Mouse (Mus musculus): ENCODE results near the gene Arid1b. TPM values are rescaled to one million over a fixed set of nuclear protein-coding genes. Genes with fewer than 3 reads are reported as not detected.

Gene Arid1b
- polyA plus RNA-seq, 1 experiment from 2014 or later: 12.4 TPM

DNA sequence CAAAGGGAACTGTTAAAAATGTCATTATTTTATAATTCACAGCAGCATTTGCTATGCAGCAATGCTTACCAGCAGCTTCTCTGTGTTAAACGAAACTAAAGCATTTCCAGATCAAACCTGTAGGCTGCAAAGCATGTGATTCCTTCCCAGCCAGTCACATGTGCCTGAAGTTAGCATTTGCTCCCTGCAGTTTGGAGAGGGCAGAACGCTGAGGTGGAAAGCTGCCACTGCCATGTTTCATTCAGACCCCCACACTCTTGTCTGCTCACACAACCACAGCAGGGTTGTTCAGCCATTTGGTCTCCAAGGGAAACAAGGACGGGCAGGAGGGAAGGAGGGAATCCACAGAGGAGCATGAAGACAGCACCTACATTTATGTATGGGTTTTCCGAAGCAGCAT lies 73.1 kb downstream of the Arid1b start:
- H3K9ac ChIP-seq (ENCODE audit: low read depth, low read length): no peak overlapping the region
- no peaks in the 10 kb centered on the region for H3K27me3 ChIP-seq (replicated peaks; ENCODE audit: control insufficient read depth, insufficient read depth, low read length)
- H3K36me3 ChIP-seq (ENCODE audit: control insufficient read depth, insufficient read depth, low read length): 0 out of 2 replicates have a peak, but pooled peaks cover 8% of the 10 kb centered on the region
- DNase-seq (ENCODE audit: low spot score) (no peak), ATAC-seq (ENCODE audit: low read depth) (no peak)
- no peak overlapping the region for H3K4me2 ChIP-seq (ENCODE audit: low read depth, low read length)
- H3K27ac ChIP-seq (replicated peaks; ENCODE audit: low read depth, low read length): no peak overlapping the region
- WGBS: 45% methylated on average over 4 of the region's 4 CpGs
- no peaks in the 10 kb centered on the region for H3K9me3 ChIP-seq (ENCODE audit: control insufficient read depth, low read length)
- peaks cover 13% of the 10 kb centered on the region; the same call in 1 of the 2 replicates for H3K4me1 ChIP-seq (ENCODE audit: control insufficient read depth, insufficient read depth, low read length)
- H3K4me3 ChIP-seq (ENCODE audit: low read depth, low read length): no peak overlapping the region

DNA sequence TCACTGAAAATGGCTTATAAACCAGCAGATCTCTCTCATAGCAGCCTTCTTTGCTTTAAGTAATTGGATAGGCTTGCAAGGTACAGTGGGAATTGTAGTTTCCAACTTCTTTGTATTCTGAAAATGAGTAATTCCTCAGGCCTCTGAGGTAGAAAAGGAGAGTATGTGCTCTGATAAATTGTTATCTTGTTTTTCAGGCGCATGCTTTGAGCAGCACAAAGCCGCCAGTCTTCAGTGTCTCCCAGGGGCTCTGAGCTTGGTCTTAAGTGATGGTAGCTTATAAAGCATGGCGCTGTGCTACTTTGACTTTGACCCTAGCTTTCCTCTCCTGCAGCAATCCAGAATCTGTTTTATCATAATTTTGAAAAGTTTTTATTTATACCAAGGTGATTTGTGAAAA lies 76.3 kb downstream of the Arid1b start:
- 88% methylated on average over 3 of the region's 3 CpGs for WGBS
- DNase-seq (ENCODE audit: low spot score): no peak
- H3K4me2 ChIP-seq (ENCODE audit: low read depth, low read length): no peak overlapping the region
- no peak overlapping the region for H3K27ac ChIP-seq (replicated peaks; ENCODE audit: low read depth, low read length)
- no peak overlapping the region for H3K9ac ChIP-seq (ENCODE audit: low read depth, low read length)
- H3K9me3 ChIP-seq (ENCODE audit: control insufficient read depth, low read length): no peaks in the 10 kb centered on the region
- no peaks in the 10 kb centered on the region for H3K27me3 ChIP-seq (replicated peaks; ENCODE audit: control insufficient read depth, insufficient read depth, low read length)
- H3K4me3 ChIP-seq (ENCODE audit: low read depth, low read length): no peak overlapping the region
- no peak for ATAC-seq (ENCODE audit: low read depth)
- H3K36me3 ChIP-seq (ENCODE audit: control insufficient read depth, insufficient read depth, low read length): 0 out of 2 replicates have a peak, but pooled peaks cover 8% of the 10 kb centered on the region
- H3K4me1 ChIP-seq (ENCODE audit: control insufficient read depth, insufficient read depth, low read length): peaks cover 11% of the 10 kb centered on the region; the same call in 1 of the 2 replicates

DNA sequence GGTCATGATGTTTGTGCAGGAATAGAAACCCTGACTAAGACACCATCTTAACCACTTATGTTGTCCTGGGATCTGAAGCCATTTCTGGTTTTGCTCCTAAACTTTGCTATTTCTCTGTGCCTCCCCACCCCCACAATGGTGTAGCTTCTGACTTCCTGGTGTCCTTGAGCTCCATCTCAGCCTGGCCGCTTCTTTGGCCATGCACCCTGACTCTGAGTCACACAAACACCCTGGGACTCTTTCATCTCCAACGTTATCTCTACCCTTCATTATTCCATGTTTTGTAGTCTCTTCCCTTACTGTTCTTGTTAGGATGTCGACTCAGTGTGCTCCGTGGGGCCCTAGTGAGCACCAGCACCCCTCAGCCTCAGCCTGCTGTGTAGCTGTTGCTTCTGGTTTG lies 78.4 kb downstream of the Arid1b start:
- 0 out of 2 replicates have a peak, but pooled peaks cover 8% of the 10 kb centered on the region for H3K36me3 ChIP-seq (ENCODE audit: control insufficient read depth, insufficient read depth, low read length)
- H3K9me3 ChIP-seq (ENCODE audit: control insufficient read depth, low read length): no peaks in the 10 kb centered on the region
- ATAC-seq (ENCODE audit: low read depth): no peak
- WGBS: 81% methylated on average over 4 of the region's 4 CpGs
- H3K27ac ChIP-seq (replicated peaks; ENCODE audit: low read depth, low read length): no peak overlapping the region
- no peak overlapping the region for H3K4me3 ChIP-seq (ENCODE audit: low read depth, low read length)
- H3K9ac ChIP-seq (ENCODE audit: low read depth, low read length): no peak overlapping the region
- H3K4me1 ChIP-seq (ENCODE audit: control insufficient read depth, insufficient read depth, low read length): peaks cover 8% of the 10 kb centered on the region; the same call in 1 of the 2 replicates
- no peaks in the 10 kb centered on the region for H3K27me3 ChIP-seq (replicated peaks; ENCODE audit: control insufficient read depth, insufficient read depth, low read length)
- no peak for DNase-seq (ENCODE audit: low spot score)
- H3K4me2 ChIP-seq (ENCODE audit: low read depth, low read length): no peak overlapping the region

DNA sequence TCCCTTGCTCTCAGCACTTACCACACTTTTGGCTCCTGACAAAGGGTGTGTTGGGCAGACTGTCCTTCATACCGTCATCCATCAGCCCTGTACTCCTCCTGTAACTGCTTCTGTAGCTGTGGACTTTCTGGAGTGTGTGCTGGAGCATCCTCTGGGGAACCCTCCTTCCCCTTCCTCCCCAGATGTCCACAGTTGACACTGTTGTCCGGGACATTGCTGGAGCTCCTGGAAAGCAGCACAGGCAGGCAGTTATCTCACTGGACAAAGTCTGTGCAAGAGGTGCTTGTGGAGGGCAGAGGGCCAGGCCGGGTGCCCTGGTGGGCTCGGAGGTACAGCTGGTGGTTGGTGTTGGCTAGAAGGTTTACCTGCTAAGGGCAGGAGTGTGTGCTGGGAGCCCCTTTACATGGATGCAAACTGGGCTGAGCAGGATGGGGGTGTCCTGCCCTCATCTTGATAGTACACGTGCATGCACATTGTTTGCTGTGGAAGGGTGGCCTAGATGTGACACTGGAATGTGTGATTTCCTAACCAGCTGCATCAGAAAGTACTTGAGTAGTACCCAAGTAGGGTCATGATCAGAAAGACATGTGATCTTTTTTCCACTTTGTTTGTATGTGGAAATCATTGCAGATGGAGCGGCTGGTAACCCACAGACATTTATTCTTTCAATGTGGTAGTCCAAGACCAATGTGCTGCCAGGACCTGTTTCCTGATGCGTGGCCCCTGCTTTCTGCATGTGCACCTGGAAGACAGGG lies 80.8 kb downstream of the Arid1b start:
- ATAC-seq (ENCODE audit: low read depth): no peak
- H3K4me2 ChIP-seq (ENCODE audit: low read depth, low read length): no peak overlapping the region

DNA sequence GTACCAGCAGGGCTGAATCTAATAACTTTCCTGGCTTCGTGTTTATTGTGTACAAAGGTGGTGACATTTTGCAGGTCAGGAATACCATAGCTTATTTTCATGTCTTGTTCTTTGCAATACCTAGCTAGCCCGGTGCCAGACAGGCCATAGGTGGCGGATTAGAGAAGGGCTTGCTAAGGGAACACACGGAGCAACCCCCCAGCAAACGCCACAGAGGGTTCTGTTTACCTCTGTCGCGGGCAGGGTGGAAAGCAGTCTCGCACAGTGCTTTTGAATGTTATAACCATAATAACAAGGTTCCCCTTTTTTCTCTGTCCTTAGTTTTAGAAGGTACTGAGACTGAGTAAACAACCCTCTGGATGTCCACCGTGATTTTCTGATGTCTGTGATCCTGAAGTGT lies 83.9 kb downstream of the Arid1b start:
- H3K4me3 ChIP-seq (ENCODE audit: low read depth, low read length): no peak overlapping the region
- H3K4me1 ChIP-seq (ENCODE audit: control insufficient read depth, insufficient read depth, low read length): peaks cover 17% of the 10 kb centered on the region; the same call in 1 of the 2 replicates
- no peak overlapping the region for H3K4me2 ChIP-seq (ENCODE audit: low read depth, low read length)
- WGBS: 69% methylated on average over 9 of the region's 9 CpGs
- no peak overlapping the region for H3K9ac ChIP-seq (ENCODE audit: low read depth, low read length)
- ATAC-seq (ENCODE audit: low read depth): no peak
- no peak overlapping the region for H3K27ac ChIP-seq (replicated peaks; ENCODE audit: low read depth, low read length)
- H3K27me3 ChIP-seq (replicated peaks; ENCODE audit: control insufficient read depth, insufficient read depth, low read length): no peaks in the 10 kb centered on the region
- DNase-seq (ENCODE audit: low spot score): no peak
- H3K36me3 ChIP-seq (ENCODE audit: control insufficient read depth, insufficient read depth, low read length): no peaks in the 10 kb centered on the region
- no peaks in the 10 kb centered on the region for H3K9me3 ChIP-seq (ENCODE audit: control insufficient read depth, low read length)

More for the DNA sequence above, 80.8 kb downstream of the Arid1b start:
- DNase-seq (ENCODE audit: low spot score): no peak
- H3K9me3 ChIP-seq (ENCODE audit: control insufficient read depth, low read length): no peaks in the 10 kb centered on the region
- H3K27ac ChIP-seq (replicated peaks; ENCODE audit: low read depth, low read length): no peak overlapping the region
- H3K4me3 ChIP-seq (ENCODE audit: low read depth, low read length): no peak overlapping the region
- no peaks in the 10 kb centered on the region for H3K27me3 ChIP-seq (replicated peaks; ENCODE audit: control insufficient read depth, insufficient read depth, low read length)
- no peak overlapping the region for H3K9ac ChIP-seq (ENCODE audit: low read depth, low read length)
- H3K36me3 ChIP-seq (ENCODE audit: control insufficient read depth, insufficient read depth, low read length): 0 out of 2 replicates have a peak, but pooled peaks cover 8% of the 10 kb centered on the region
- H3K4me1 ChIP-seq (ENCODE audit: control insufficient read depth, insufficient read depth, low read length): 0 out of 2 replicates have a peak, but pooled peaks cover 3% of the 10 kb centered on the region
- 75% methylated on average over 7 of the region's 7 CpGs for WGBS

DNA sequence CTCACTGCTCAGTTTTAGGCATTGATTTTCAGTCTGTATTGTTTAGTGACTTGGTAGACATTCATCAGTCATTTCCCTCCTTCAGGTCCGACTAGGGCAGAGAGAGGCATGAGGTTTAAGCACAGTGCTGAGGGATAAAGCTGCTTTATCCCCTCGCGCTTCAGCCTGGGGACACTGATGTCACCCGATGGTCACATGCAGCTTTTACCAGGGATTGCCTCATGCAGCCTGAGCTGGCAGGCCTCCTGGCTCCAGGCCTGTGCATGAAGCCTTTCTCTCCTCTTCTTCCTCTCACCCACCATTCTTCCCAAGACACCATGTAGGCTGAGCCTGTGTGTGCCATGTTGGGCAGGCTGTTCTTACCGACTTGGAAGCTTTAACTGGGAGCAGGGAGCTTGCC lies 84.4 kb downstream of the Arid1b start:
- no peak for DNase-seq (ENCODE audit: low spot score)
- Histone ChIP-seq H3K4me1 (ENCODE audit: control insufficient read depth, insufficient read depth, low read length) (peaks cover 18% of the 10 kb centered on the region; the same call in 1 of the 2 replicates), H3K4me2 (ENCODE audit: low read depth, low read length) (no peak overlapping the region), H3K27me3 (replicated peaks; ENCODE audit: control insufficient read depth, insufficient read depth, low read length) (no peaks in the 10 kb centered on the region), H3K27ac (replicated peaks; ENCODE audit: low read depth, low read length) (no peak overlapping the region), H3K36me3 (ENCODE audit: control insufficient read depth, insufficient read depth, low read length) (no peaks in the 10 kb centered on the region), H3K4me3 (ENCODE audit: low read depth, low read length) (no peak overlapping the region), H3K9ac (ENCODE audit: low read depth, low read length) (no peak overlapping the region), H3K9me3 (ENCODE audit: control insufficient read depth, low read length) (no peaks in the 10 kb centered on the region)
- no peak; the same call in 1 of the 2 replicates for ATAC-seq (ENCODE audit: low read depth)
- 69% methylated on average over 5 of the region's 5 CpGs for WGBS

DNA sequence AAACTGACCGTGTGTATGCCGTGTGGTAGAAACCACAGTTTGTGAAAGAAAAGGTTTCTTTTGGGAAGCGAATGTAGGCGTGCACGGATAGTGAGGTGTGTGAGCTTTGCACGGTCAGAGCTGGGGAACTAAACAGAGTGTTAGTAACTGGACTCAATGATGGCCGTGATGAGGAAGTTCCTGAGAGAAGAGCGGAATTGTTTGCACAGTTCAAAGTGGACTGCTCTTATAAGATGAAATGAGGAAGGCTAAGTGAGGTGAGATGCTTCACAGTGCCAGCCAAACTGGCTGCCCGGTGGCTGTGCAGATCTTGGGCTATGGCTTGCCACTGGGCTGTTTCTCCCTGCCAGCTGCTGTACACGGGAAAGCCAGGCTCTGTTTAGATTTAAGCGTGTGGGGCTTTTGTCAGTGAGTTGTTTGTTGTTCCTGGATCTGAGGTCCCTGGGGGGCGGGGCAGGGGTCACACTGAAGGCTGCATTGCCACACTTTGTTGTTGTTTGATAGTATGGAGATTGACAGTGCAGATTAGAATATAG lies 86.8 kb downstream of the Arid1b start:
- H3K9ac ChIP-seq (ENCODE audit: low read depth, low read length): no peak overlapping the region
- no peak overlapping the region for H3K27ac ChIP-seq (replicated peaks; ENCODE audit: low read depth, low read length)
- H3K4me1 ChIP-seq (ENCODE audit: control insufficient read depth, insufficient read depth, low read length): peaks cover 37% of the 10 kb centered on the region
- no peaks in the 10 kb centered on the region for H3K9me3 ChIP-seq (ENCODE audit: control insufficient read depth, low read length)
- no peaks in the 10 kb centered on the region for H3K27me3 ChIP-seq (replicated peaks; ENCODE audit: control insufficient read depth, insufficient read depth, low read length)
- H3K36me3 ChIP-seq (ENCODE audit: control insufficient read depth, insufficient read depth, low read length): no peaks in the 10 kb centered on the region
- no peak overlapping the region for H3K4me2 ChIP-seq (ENCODE audit: low read depth, low read length)
- DNase-seq (ENCODE audit: low spot score) (no peak), ATAC-seq (ENCODE audit: low read depth) (no peak)
- H3K4me3 ChIP-seq (ENCODE audit: low read depth, low read length): no peak overlapping the region
- WGBS: 62% methylated on average over 12 of the region's 12 CpGs

DNA sequence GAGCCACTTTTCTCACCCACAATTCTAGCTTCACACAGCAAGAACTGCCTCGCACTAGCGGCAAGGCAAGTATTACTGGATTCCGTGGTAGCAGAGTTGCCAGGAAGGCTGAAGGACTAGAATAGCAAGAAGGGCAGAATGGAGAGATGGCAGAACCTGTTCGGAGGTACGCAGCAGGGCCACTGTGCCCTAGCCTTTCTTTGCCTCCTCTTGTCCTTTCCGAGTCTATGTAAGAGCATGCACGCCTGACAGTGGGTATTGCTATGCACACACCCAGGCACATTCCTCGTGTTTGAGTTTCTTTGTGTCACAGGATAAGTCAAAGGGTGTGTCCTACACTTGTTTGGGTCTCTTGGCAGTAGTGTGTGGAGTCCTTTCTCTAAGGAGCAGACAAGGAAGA lies 88.1 kb downstream of the Arid1b start:
- 74% methylated on average over 8 of the region's 8 CpGs for WGBS
- peaks cover 39% of the 10 kb centered on the region for H3K4me1 ChIP-seq (ENCODE audit: control insufficient read depth, insufficient read depth, low read length)
- ATAC-seq (ENCODE audit: low read depth) (peak; percentile 51), DNase-seq (ENCODE audit: low spot score) (peak; percentile 60)
- H3K4me2 ChIP-seq (ENCODE audit: low read depth, low read length): no peak overlapping the region
- H3K9ac ChIP-seq (ENCODE audit: low read depth, low read length): no peak overlapping the region
- H3K9me3 ChIP-seq (ENCODE audit: control insufficient read depth, low read length): no peaks in the 10 kb centered on the region
- H3K27me3 ChIP-seq (replicated peaks; ENCODE audit: control insufficient read depth, insufficient read depth, low read length): no peaks in the 10 kb centered on the region
- H3K27ac ChIP-seq (replicated peaks; ENCODE audit: low read depth, low read length): no peak overlapping the region
- no peak overlapping the region for H3K4me3 ChIP-seq (ENCODE audit: low read depth, low read length)
- no peaks in the 10 kb centered on the region for H3K36me3 ChIP-seq (ENCODE audit: control insufficient read depth, insufficient read depth, low read length)
